ENCODE assay signal across 8 mouse cellular contexts in genomic region chr10:23076691-23077385, GRCm38 (mm10).
A peak's percentile ranks its signal among the peaks of the same experiment; 100 is the strongest.
DNase-seq lines count a peak whose midpoint lies in the region; ATAC-seq and TF ChIP-seq lines count a peak whose summit lies in the region.

No protein-coding gene starts in this region.

- peak overlapping the region; percentile 36; the same call in 1 of the 2 replicates for H3K9ac ChIP-seq in heart, embryonic 12.5 days
- H3K9ac ChIP-seq in midbrain, embryonic 14.5 days (replicated peaks; ENCODE audit: low read length): no peak overlapping the region

- no peak for DNase-seq in cerebellum, adult 2 months
- DNase-seq in cerebellum, adult 18-20 months: no peak
- peak; percentile 26 for DNase-seq in MEL-GATA-1-ER (ENCODE audit: extremely low read depth, low read depth)
- DNase-seq in limb, embryonic 10.5 days (ENCODE audit: low spot score): no peak
- DNase-seq in midbrain, embryonic 14.5 days: peak; percentile 30
- no peak for DNase-seq in spleen, postnatal 36 days (ENCODE audit: low spot score in 2 of 2)
- no peak for DNase-seq in left cerebral cortex, postnatal 14 days (ENCODE audit: low spot score in 2 of 2)

- H3K36me3 ChIP-seq in heart, embryonic 12.5 days: no peaks in the 10 kb centered on the region
- H3K36me3 ChIP-seq in limb, embryonic 10.5 days: no peaks in the 10 kb centered on the region
- no peaks in the 10 kb centered on the region for H3K36me3 ChIP-seq in midbrain, embryonic 14.5 days (ENCODE audit: control insufficient read depth, insufficient read depth, low read length)

- H3K4me3 ChIP-seq in cerebellum, adult 2 months (replicated peaks; ENCODE audit: insufficient read depth, low read depth, low read length): peak overlapping the region; percentile 36
- peak overlapping the region; percentile 22; the same call in 1 of the 2 replicates for H3K4me3 ChIP-seq in heart, embryonic 12.5 days
- peak overlapping the region; percentile 13; the same call in 1 of the 2 replicates for H3K4me3 ChIP-seq in limb, embryonic 10.5 days
- H3K4me3 ChIP-seq in midbrain, embryonic 14.5 days (replicated peaks; ENCODE audit: low read depth, low read length): no peak overlapping the region

- no peak for TF ChIP-seq CTCF in cerebellum, adult 2 months (IDR thresholded peaks at IDR 0.05; ENCODE audit: borderline replicate concordance, insufficient read depth, low read depth, low read length)

- H3K27ac ChIP-seq in cerebellum, adult 2 months (ENCODE audit: insufficient read depth, low read length): no peak overlapping the region
- no peak overlapping the region for H3K27ac ChIP-seq in heart, embryonic 12.5 days (ENCODE audit: poor library complexity, severe bottlenecking)
- no peak overlapping the region for H3K27ac ChIP-seq in limb, embryonic 10.5 days
- H3K27ac ChIP-seq in midbrain, embryonic 14.5 days (replicated peaks; ENCODE audit: low read depth, low read length): no peak overlapping the region

- 43% methylated on average over 21 of the region's 21 CpGs for WGBS in cerebellum, adult 2 months
- WGBS in heart, embryonic 12.5 days: 52% methylated on average over 21 of the region's 21 CpGs
- 67% methylated on average over 21 of the region's 21 CpGs for WGBS in limb, embryonic 10.5 days
- 60% methylated on average over 21 of the region's 21 CpGs for WGBS in midbrain, embryonic 14.5 days

- H3K4me2 ChIP-seq in heart, embryonic 12.5 days: peak overlapping the region; percentile 48
- peak overlapping the region; percentile 29; the same call in 1 of the 2 replicates for H3K4me2 ChIP-seq in midbrain, embryonic 14.5 days (ENCODE audit: low read length)

- no peaks in the 10 kb centered on the region for H3K9me3 ChIP-seq in heart, embryonic 12.5 days (replicated peaks)
- H3K9me3 ChIP-seq in limb, embryonic 10.5 days (replicated peaks): no peaks in the 10 kb centered on the region
- no peaks in the 10 kb centered on the region for H3K9me3 ChIP-seq in midbrain, embryonic 14.5 days (ENCODE audit: control insufficient read depth, low read length)

- intact Hi-C loops in left cerebral cortex, postnatal 14 days (cut with DNase I): no loop called here

- H3K4me1 ChIP-seq in cerebellum, adult 2 months (ENCODE audit: control insufficient read depth, insufficient read depth, low read length): no peaks in the 10 kb centered on the region
- 0 out of 2 replicates have a peak, but pooled peaks cover 4% of the 10 kb centered on the region for H3K4me1 ChIP-seq in heart, embryonic 12.5 days (replicated peaks)
- H3K4me1 ChIP-seq in limb, embryonic 10.5 days: no peaks in the 10 kb centered on the region
- H3K4me1 ChIP-seq in midbrain, embryonic 14.5 days (ENCODE audit: control insufficient read depth, insufficient read depth, low read length): no peaks in the 10 kb centered on the region

- no peak for TF ChIP-seq POLR2A in cerebellum, adult 2 months (IDR thresholded peaks at IDR 0.05; ENCODE audit: borderline replicate concordance, insufficient read depth, low read length)

- no peak for ATAC-seq in heart, embryonic 12.5 days (ENCODE audit: insufficient number of reproducible peaks, low FRiP score)
- ATAC-seq in midbrain, embryonic 14.5 days (ENCODE audit: low FRiP score, low TSS enrichment): no peak

- H3K27me3 ChIP-seq in cerebellum, adult 2 months (ENCODE audit: control insufficient read depth, insufficient read depth, low read length): no peaks in the 10 kb centered on the region
- H3K27me3 ChIP-seq in heart, embryonic 12.5 days (replicated peaks): no peaks in the 10 kb centered on the region
- H3K27me3 ChIP-seq in limb, embryonic 10.5 days (ENCODE audit: low read depth, poor library complexity, severe bottlenecking): no peaks in the 10 kb centered on the region
- H3K27me3 ChIP-seq in midbrain, embryonic 14.5 days (ENCODE audit: control insufficient read depth, insufficient read depth, low read length): no peaks in the 10 kb centered on the region

Comparison
In these comparisons a context has a peak if more than half of its experiments do, and no peak if none do; other contexts are left out.
1. DNase-seq: peak in MEL-GATA-1-ER (single experiment) and midbrain, embryonic 14.5 days (single experiment); none in cerebellum, adult 2 months (0 of 2), cerebellum, adult 18-20 months (0 of 2), limb, embryonic 10.5 days (single experiment), spleen, postnatal 36 days (0 of 2) and left cerebral cortex, postnatal 14 days (0 of 2).